10 mouse cellular contexts compared by ENCODE assay signal in the genomic region with DNA sequence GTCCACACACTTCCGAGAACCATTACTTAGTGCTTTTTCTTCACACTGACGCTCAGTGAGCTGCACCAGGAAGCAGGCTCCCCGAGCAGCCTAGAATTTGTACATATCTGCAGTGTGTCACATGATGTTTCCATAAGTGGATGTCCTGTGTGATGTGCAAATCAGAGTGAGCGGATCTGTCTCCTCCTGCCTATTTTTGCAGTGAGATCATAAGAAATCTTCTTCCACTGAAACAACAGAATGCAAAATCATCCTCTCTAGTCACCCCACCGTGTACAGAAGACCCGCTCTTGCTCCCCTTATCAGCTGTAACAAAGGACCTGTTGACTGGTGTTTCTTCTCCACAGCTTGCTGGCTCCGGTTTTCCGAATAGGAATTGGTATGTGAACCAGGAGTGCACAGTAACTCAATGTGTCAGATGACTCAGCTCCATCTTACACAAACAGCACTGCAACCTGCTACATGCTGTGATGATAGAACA. TPM values are rescaled to one million over a fixed set of nuclear protein-coding genes. Genes with fewer than 3 reads are reported as not detected.
A peak's percentile ranks its signal among the peaks of the same experiment; 100 is the strongest.
DNase-seq lines count a peak whose midpoint lies in the region; ATAC-seq and TF ChIP-seq lines count a peak whose summit lies in the region.
"Had no signal": no experiment of that assay in that cellular context is flagged by ENCODE, and none has a peak within 500 bp of the region (broad histone marks: within the 10 kb centered on the region; RNA-seq: fewer than 3 reads in every experiment).

No protein-coding gene starts in this region.

- TF ChIP-seq POLR2A in cortical plate, adult 2 months (IDR thresholded peaks at IDR 0.05; ENCODE audit: extremely low read depth, insufficient read depth, low read length) = peak; percentile 29; the same call in 1 of the 2 replicates

- no peaks in the 10 kb centered on the region for H3K36me3 ChIP-seq in midbrain, embryonic 15.5 days (replicated peaks)

- H3K9ac ChIP-seq in midbrain, embryonic 15.5 days = no peak overlapping the region

- peak overlapping the region; percentile 53 for H3K4me3 ChIP-seq in cortical plate, adult 2 months (ENCODE audit: insufficient read depth, low read length)
- H3K4me3 ChIP-seq in midbrain, embryonic 15.5 days = no peak overlapping the region

- POLR2A ChIA-PET in Patski (lab: Charles Lee) = interaction anchor here (0.6 to 1.4 kb wide), 4 partner anchors 8 to 84 kb away, joined by 3 to 6 read pairs (median 4); no protein-coding TSS in a partner anchor

- no peaks in the 10 kb centered on the region for H3K27me3 ChIP-seq in Patski
- H3K27me3 ChIP-seq in midbrain, embryonic 15.5 days (replicated peaks) = no peaks in the 10 kb centered on the region

- H3K9me3 ChIP-seq in midbrain, embryonic 15.5 days = no peaks in the 10 kb centered on the region

- peak; percentile 66 for ATAC-seq in Patski
- ATAC-seq in midbrain, embryonic 15.5 days (replicated peaks) = no peak

- no peak for TF ChIP-seq CTCF in Patski (IDR thresholded peaks at IDR 0.05)
- TF ChIP-seq CTCF in cortical plate, adult 2 months (IDR thresholded peaks at IDR 0.05; ENCODE audit: extremely low read depth, insufficient read depth, low read length) = no peak

- in situ Hi-C loops in Patski (cut with MboI; ENCODE audit: low pct_unique_long_range_greater_than_20kb) = no loop called here

- 65% methylated on average over 8 of the region's 8 CpGs for WGBS in midbrain, embryonic 15.5 days

- peaks cover 10% of the 10 kb centered on the region; the same call in 1 of the 2 replicates for H3K4me1 ChIP-seq in cortical plate, adult 2 months (ENCODE audit: control insufficient read depth, insufficient read depth, low read length)
- peaks cover 39% of the 10 kb centered on the region for H3K4me1 ChIP-seq in midbrain, embryonic 15.5 days

- peak overlapping the region; percentile 74 for H3K27ac ChIP-seq in cortical plate, adult 2 months (ENCODE audit: insufficient read depth, low read length)
- peak overlapping the region; percentile 52; the same call in 1 of the 2 replicates for H3K27ac ChIP-seq in midbrain, embryonic 15.5 days

- CTCF ChIA-PET in Patski (lab: Charles Lee) = interaction anchor here (2.8 to 8.1 kb wide), 2 partner anchors 9 to 14 kb away, joined by 12 to 95 read pairs; no protein-coding TSS in a partner anchor

- peak overlapping the region; percentile 48 for H3K4me2 ChIP-seq in midbrain, embryonic 15.5 days

- peak; percentile 34 to 47 for DNase-seq in left cerebral cortex, adult 18-20 months (ENCODE audit: low spot score in 2 of 2)
- no peak for DNase-seq in left cerebral cortex, adult 8-10 months (ENCODE audit: low spot score in 2 of 2)
- DNase-seq in Patski (ENCODE audit: low read depth, low spot score) = no peak
- no peak for DNase-seq in adrenal gland, postnatal 10 days
- DNase-seq in urinary bladder, adult 18-20 months (ENCODE audit: low spot score in 2 of 2) = no peak
- DNase-seq: cerebellum, postnatal 14 days; lung, postnatal 4 days; thymus, postnatal 4 days had no signal

RNA-seq across cellular contexts. Expression of a gene that starts 46.0 kb away (rescaled TPM):
- total RNA-seq in left cerebral cortex, adult 18-20 months (2021) = 100 to 1,000 TPM; 453 to 516 TPM
- 100 to 1,000 TPM; 401 to 436 (median 430) TPM for total RNA-seq in left cerebral cortex, adult 8-10 months (2022)
- polyA plus RNA-seq in Patski (2021) = 131 TPM
- 241 and 258 TPM in 2 replicates for polyA plus RNA-seq in cortical plate, adult 2 months (2012; rRNA removed)
- polyA plus RNA-seq in midbrain, embryonic 15.5 days (2015; fragmentation: Nextera tagmentation; extraction: Ambion mirVana) = 188 and 194 TPM in 2 replicates
- total RNA-seq in adrenal gland, postnatal 10 days (2021) = 100 to 1,000 TPM in 1 of 2 experiments, 10 to 100 TPM in 1; 93.2 to 107 TPM

Comparison
In these comparisons a context has a peak if more than half of its experiments do, and no peak if none do; other contexts are left out.
1. DNase-seq: peak in left cerebral cortex, adult 18-20 months (2 of 2); none in left cerebral cortex, adult 8-10 months (0 of 2), Patski (single experiment), adrenal gland, postnatal 10 days (single experiment) and urinary bladder, adult 18-20 months (0 of 2).